Mouse (Mus musculus) NIH3T3 (cell line): Measurements from ENCODE around the gene Slc27a5.

Source experiments
- DNase-seq: peaks from one replicate; pipeline ENCODE4 v3.0.0-alpha.2; 2012; ENCODE audit warnings: low read depth

Slc27a5 gene

DNA sequence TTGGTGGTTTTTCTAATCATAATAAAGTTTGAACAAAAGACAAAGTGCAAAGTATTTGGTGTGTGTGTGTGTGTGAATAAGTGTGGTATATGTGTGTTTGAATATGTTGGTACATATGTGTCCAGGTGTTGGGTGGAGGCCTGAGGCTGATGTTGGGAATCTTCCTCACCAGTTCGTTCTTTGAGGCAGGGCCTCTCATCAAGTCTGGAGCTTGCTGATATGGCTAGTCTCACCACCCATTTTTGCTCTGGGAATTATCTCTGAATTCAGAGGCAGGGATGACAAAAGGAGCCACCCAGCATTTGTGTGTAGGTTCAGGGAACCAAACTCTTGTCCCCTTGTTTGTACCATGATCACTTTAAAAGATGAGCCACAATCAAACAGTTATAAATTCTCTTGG, 12.3 kb downstream of the Slc27a5 start:
- no peak for DNase-seq

DNA sequence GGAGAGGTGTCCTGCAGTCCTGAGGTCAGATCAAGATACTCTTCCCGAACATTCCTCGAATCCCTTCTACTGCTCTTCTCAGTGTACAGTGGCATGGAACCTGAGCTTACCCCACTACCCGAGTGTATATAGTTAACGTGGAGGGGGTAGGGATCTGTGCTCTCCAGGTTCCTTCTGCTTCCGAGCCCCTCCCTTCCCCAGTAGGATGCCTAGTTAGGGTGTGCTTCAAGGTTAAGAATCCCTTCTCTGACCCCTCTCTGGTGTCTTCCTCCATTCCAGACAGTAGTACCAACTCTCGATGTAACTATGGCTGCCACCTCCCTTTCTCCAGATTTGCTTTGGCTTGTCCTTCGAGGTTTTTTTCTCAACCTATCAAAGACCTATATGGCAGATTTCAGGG, 17.7 kb downstream of the Slc27a5 start:
- no peak for DNase-seq

DNA sequence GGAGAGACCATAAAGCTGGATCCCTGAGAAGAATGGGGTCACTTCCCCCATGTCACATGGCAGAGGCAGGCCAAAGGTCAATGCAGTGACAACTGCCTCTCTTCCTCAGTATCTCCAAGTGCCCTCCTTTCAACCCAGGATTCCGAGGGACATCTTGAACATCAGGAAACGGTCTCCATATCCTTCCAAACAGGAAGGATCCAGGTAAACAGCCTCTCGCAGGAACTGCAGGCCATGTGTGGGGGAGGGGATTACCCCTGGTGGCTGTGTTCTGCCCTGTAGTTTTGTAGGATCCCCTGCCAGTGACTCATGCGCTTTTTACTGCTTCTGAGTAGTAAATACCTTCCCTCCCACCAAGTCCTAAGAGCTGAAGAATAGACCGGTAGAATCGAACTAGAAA, 18.2 kb downstream of the Slc27a5 start:
- peak; percentile 21 for DNase-seq

DNA sequence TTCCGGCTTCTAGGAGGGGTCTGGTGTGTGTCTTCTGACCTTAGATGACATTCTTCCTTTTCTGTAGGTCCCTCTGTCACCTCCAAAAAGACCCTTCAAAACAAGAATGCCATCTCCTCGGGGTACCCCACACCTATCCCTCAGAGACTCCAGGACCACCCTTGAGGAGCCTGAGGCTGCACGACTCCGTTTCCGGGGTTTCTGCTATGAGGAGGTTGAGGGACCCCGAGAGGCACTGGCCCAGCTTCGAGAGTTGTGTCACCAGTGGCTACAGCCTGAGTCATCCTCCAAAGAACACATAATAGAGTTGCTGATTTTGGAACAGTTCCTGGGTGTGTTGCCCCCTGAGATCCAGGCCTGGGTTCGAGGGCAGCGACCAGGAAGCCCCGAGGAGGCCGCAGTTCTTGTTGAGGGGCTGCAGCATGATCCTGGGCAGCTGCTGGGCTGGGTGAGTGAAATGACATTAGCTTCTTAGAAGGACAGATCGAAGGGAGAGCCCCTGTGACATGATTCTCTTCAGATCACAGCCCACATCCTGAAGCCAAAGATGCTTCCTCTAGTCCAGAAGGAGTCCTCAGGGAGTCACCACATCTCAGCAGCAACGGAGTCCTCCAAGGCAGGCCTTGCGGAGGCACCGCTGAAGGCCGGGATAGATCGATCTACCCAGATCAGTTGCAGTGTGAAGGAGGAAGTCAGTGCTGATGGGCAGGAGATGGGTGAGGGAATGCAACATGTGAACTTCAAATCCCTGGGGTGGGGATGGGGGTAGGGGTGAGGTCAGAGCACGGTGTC, 18.9 kb downstream of the Slc27a5 start:
- DNase-seq, result no peak

DNA sequence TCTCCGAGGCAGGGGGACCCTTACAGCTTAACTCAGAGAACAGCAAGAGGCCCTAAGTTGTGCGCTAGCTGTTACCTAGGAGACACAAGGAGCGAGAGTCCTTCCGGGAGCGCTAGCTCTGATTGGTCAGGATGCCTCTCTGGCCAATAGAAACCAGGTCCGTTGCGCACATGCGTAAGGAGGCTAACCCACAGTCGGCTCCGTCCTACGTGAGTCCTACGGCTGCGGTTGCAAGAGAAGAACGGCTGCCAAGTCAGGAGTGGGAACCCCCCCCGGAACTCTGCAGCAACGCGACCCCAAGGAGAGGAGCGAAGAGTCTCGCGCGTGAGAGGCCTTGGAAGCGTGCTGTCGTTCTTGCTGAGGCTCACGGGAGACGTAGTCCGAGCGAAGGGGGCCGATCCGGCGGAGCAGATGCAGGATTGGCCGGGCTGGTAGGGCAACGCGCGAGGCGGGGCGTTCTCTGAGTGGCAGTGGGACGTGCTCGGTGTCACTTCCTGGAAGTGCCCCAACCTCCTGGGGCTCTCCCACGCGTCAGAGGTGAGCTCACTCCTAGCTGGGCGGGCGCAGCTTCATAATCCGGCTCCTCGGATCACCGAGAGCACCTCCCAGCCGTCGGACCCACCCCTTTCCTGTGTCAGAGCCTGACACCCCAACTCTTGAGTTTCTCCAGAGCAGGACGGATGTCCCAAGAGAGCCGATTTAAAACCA, 20.2 kb downstream of the Slc27a5 start, which contains the start of gene Zfp446:
Gene Zfp446 (plus strand): TSS at position 167 of the 708 bp plus-strand sequence.
- DNase-seq, result peak; percentile 99

DNA sequence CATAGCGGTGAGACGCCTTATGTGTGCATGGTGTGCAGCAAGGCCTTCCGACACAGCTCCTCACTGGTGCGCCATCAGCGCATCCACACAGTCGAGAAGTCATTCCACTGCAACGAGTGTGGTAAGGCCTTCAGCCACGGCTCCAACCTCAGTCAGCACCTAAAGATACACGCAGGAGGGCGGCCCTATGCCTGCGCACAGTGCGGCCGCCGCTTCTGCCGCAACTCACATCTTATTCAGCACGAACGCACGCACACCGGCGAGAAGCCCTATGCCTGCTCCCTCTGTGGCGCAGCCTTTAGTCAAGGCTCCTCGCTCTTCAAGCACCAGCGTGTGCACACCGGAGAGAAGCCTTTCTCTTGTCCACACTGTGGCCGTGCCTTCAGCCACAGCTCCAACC, 27.1 kb downstream of the Slc27a5 start:
- DNase-seq, result no peak

DNA sequence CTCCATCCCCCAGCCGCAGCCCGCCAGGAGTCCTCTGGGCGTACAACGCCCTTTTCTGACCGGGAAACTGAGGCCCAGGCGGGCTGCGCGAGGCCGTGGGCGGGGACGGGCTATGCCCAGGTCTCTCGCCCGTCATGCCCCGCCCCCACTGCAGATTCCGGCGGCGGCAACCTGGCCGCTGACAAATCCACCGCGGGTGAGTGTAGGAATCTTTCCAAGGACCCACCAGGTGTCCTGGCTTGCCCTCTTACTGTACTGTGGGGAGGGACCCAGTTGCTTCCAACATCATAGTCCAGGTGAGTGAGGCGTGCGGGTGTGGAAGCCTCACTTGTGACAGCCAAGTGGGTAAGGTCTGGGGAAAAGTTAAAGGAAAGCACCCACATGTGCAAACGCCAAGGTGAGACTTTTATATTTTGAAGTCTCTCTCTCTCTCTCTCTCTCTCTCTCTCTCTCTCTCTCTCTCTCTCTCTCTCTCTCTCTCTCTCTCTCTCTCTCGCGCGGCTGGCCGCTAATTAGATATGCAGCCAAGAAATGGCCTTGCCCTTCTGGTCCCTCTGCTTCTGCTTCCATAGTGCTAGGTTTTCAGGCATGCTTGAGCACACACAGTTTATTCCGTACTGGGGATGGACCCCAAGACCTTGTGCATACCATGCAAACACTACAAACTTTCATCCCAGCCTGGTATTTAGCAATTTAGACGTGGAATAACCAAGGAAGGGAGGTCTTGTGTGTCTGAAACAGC, 31.7 kb downstream of the Slc27a5 start:
- DNase-seq, result peak; percentile 65

DNA sequence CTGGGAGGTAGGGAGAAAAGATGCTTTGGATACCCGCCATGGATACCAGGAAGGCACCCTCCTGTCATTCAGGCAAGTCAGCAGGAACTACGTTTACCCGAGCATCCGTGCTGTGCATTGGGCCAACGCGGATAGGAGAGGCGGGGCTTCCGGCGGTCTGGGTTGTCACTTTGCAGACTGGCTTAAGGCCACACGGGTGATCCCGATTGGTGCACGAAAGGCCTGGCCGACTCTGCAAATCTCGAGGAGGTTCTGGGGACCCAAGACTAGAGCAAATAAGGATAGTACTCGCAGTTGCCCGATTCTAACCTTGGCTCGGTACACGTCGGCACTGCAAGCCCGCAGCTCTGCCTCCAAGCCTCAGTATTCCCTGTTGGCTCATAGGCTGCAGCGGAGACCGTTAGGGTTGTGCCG, 32.3 kb downstream of the Slc27a5 start, which contains the start of gene Zfp324:
Gene Zfp324 (plus strand): TSS at position 161 of the 414 bp plus-strand sequence.
- DNase-seq, result peak; percentile 91

DNA sequence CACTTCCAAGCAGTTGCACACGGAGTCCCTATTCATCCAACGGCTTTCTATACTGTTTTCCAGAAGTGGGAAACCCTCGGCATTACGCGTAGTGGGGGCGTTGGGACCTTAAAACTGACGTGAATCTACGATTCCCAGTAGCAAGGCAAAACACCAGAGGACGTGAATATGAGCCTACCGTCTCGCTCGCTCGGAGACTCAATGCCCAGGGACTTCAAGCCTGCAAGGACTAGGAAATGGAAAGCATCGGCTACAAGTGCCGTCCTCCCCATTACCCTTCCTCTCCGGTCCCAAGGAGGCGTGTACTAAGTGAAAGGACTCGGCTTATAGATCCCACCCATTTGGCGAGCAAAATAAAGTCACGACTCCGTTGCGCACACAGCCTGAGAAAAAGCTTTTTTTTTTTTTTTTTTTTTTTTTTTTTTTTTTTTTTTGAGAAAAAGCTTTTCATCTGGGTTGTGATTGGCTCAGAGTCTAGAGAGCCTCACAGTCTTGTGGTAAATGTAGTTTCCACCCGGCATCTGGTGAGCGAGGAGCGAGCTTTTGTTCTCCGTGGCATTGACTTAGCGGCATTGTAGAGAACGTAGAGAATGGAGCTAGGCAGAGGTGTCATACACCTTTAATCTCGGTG, 36.4 kb downstream of the Slc27a5 start:
- peak; percentile 89 for DNase-seq

DNA sequence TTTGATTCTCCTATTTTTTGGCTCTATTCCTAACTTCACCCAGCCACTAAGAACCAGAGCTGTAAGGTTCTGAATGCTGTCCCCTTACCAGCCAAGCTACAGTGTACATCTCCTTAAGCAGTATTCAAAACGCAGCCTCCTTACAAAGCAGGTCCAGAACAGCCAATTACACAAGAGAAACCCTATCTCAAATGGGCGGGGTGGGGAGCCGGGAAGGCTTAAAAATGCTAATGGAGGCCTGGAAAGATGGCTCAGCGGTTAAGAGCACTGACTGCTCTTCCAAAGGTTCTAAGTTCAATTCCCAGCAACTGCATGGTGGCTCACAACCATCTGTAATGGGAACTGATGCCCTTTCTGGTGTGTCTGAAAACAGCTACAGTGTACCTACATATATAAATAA, 38.3 kb downstream of the Slc27a5 start:
- no peak for DNase-seq

DNA sequence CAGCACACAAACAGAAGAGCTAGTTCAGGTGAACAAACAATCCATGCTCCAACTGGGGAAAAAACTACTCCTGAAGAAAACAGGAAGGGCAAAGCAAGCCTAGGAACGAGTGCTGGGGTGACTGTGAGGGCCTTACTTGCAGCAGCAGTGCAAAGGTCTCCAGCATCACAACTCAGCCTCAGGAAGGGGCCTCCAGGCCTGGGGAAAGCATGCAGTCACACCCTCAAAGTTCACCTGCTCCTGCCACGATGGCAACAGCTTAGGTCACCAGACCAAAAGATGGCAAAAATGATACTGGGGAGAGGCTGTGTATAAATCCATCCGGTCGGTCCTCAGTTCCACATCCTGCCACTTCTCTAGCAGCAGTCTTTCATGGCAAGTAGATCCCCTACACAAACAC, 39.0 kb downstream of the Slc27a5 start:
- no peak for DNase-seq

DNA sequence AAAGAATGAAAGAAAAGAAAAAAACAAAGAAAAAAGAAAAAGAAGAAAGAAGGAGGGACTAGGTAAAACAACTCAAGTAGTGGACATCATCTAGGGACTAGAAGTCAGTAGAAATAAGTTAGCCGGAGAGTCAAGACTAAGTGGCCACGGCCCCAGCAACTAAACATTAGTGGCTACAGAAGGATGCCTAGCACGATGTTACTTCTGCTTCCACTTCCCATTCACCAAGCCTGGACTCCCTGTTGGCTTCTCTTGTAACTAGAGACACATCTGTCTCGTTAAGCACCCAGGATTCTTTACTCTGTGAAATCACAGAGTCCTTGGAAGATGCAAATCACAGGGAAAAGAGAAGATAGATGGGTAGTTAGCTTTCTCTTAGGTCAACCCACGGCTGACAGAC, 40.5 kb downstream of the Slc27a5 start:
- DNase-seq, result peak; percentile 28

DNA sequence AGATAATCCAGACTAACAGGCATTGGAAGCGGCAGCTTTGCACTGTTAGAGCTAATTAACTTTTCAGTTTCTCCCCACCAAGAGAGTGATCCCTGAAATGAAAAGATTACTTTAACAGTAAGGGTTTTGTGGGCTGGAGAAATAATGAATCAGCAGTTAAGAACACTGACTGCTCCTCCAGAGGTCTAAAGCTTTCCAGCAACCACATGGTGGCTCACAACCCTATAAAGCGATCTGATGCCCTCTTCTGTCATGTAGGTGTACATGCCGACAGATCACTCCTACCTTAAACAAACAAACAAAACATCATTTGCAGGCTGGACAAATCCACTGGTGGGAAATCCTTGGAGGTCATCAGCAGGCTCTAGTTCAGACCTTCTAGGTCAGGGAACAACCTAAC, 43.1 kb downstream of the Slc27a5 start:
- no peak for DNase-seq

DNA sequence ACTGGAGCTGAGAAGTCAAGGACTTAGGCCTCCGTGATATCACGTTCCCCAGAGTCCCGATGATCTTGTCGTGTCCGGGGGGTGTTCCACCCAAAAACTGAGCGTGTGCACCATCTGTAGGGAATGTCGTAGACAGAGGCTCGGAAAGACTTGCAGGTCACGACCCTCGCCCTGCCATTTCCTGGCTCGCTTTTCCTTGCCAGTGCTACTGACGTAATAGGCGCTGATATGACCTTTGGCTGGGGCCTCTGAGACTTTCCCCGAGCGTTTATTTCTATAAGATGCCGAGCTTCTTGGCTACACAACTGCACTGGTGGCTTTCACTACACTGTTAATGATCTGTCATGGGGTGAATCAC, 48.1 kb downstream of the Slc27a5 start:
- no peak for DNase-seq

DNA sequence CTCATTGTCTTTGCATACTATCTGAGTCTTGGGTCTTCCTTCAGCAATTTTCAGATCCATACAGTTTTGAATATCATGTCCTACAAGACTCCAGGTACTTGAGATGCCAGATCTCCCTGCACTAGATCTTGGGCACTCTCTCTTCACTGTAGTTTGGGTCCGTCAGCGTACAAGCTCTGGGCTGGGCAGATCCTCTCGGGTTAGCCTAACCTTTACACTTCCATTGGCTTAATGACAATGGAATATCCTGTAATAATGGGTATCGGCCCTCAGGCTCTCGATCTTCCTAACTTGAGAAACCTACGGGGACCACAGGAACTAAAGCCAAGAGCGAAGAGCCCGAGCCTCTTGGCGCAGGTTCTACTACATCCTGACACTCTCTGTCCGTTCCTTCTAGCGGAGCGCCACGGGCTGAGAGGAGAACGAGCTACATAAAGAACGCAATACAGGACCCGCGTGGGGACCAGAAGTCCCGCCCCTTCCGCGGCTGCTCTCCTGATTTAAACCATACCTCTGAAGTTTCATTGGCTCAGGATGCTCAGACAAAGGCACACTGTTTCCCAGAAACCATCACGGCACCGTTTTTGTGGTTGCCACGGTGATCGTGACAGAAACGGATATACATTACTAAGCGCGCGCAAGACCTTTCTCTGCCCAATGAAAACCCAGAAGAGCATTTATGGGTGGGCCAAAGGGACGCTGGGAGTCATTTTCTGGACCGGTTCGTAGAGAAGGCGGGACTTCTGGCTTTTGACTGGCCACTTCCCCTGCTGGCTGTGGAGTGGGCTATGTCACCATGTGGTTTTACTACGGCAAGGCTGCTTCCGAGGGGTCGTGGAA, 48.7 kb downstream of the Slc27a5 start:
- DNase-seq, result peak; percentile 93

DNA sequence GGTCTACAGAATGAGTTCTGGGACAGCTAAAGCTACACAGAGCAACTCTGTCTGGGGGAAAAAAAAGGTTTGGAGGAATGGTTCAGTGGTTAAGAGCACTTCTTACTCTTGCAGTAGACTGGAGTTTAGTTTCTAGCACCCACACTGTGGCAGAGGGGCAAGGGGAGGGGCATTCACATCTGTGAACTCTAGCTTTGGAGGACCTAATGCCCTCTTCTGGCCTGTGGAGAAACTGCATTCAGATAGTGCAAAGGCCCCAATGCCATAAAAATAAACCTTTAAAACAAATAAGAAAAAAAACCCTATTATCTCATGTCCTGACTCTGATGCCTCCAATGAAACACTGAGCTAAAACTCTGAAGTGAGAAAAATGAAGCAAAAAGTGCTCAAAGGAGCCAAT, 54.5 kb downstream of the Slc27a5 start:
- peak; percentile 50 for DNase-seq

DNA sequence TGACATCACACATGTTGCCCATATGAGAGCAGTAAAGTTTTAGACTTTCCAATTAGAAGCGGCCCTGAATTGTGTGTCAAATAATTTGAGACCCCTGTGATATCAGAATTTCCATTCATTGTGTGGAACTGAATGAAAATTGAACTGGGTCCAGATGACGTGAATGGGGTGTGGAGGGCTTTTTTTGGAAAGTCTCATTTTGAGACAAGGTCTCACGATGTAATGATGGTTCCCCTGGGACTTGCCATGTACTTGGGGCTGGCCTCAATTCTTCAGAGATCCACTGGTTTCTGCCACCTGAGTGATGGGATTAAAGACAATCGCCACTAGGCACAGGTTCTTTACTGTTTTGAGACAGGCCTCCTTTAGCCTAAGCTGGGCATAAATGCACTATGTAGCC, 57.4 kb downstream of the Slc27a5 start:
- no peak for DNase-seq
